Mouse (Mus musculus) megakaryocyte, embryonic 14.5 days (primary cell): ENCODE data around the gene Oas1f.
"Not testable (repeated sequence)": the region's sequence is repeated elsewhere in the genome, so short reads cannot be mapped to it uniquely, and the experiment has no call there.

Source experiments
- FLI1 ChIP-seq: IDR thresholded peaks from 2 replicates; pipeline ENCODE4 v1.6.1; 2012; ENCODE audit warnings: low read length, inconsistent platforms, mixed read lengths
- GATA1 ChIP-seq: IDR thresholded peaks from 3 replicates; pipeline ENCODE4 v1.6.1; 2012; ENCODE audit warnings: mixed read lengths, low read length, inconsistent platforms, borderline replicate concordance

DNA sequence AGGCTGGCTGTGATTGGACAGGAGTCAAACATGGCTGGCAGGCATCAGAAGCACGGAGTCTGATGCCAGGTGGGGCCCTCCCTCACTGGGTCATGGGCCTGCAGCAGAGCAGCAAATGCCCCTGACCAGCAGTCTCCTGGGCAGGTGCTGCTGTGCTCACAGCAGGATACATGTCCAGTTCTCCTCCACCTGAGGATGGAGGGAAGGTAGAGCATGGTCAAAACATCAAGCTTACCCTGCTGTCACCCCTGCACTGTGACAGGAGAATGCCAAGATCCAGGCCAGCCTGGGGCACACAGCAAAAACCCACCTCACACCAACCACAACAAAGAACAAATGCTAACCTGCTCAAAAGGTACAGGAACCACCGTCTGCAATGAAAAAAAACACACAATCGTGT, 29.7 kb downstream of the Oas1f start:
- not testable (repeated sequence) for TF ChIP-seq GATA1, FLI1
